Mouse (Mus musculus): Measurements from ENCODE around the gene Pfn1. TPM values are rescaled to one million over a fixed set of nuclear protein-coding genes. Genes with fewer than 3 reads are reported as not detected.
A peak's percentile ranks its signal among the peaks of the same experiment; 100 is the strongest.

Gene Pfn1
- polyA plus RNA-seq, 1 experiment = 1,801 TPM

DNA sequence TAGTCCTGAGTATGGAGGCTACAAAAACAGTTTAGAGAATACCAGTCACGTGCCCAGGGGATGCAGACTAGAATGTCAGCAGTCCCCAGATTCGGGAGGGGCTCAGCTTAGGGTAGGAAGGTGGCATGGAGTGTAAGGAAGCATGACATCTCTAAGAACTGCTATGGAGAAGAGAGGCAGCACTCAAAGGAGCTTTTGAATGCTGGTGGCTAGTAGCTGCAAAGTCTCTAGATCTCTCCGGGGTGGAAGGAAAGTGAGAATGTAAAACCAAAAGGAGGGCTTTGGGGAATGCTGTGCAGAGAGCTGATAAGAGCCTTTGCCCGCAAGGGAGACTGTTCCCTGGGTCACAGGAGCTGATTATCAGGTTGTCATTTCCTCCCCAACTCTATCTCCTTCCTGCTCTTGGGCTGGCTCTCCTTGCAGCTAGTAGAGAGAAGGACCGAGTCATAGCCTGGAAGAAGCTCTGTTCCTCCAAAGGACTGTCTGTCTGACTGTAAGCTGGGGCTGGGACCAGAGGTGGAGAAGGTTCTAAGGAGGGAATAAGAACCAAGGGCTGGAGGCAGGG, 15.6 kb downstream of the Pfn1 start, which contains the start of gene Gp1ba:
Gp1ba (plus strand) TSS at position 409 of the 565 bp plus-strand sequence.
- Histone ChIP-seq H3K4me3 (ENCODE audit: insufficient read depth, low read length) (no peak within 1 kb of the TSS), H3K4me1 (ENCODE audit: control insufficient read depth, insufficient read depth, low read length) (no peaks in the 10 kb centered on the region), H3K27ac (ENCODE audit: insufficient read depth, low read depth, low read length) (no peak within 1 kb of the TSS)
- TF ChIP-seq POLR2A (IDR thresholded peaks at IDR 0.05; ENCODE audit: borderline replicate concordance, low read depth, low read length) (no peak), CTCF (IDR thresholded peaks at IDR 0.05; ENCODE audit: low read depth, low read length) (no peak)

GRCm38 (mm10) chr11:70638293-70638692, 16.2 kb downstream of the Pfn1 start:
- no peak overlapping the region for H3K4me3 ChIP-seq (ENCODE audit: insufficient read depth, low read length)
- H3K4me1 ChIP-seq (ENCODE audit: control insufficient read depth, insufficient read depth, low read length) = no peaks in the 10 kb centered on the region
- TF ChIP-seq POLR2A (IDR thresholded peaks at IDR 0.05; ENCODE audit: borderline replicate concordance, low read depth, low read length) (no peak), CTCF (IDR thresholded peaks at IDR 0.05; ENCODE audit: low read depth, low read length) (no peak)
- H3K27ac ChIP-seq (ENCODE audit: insufficient read depth, low read depth, low read length) = no peak overlapping the region

DNA sequence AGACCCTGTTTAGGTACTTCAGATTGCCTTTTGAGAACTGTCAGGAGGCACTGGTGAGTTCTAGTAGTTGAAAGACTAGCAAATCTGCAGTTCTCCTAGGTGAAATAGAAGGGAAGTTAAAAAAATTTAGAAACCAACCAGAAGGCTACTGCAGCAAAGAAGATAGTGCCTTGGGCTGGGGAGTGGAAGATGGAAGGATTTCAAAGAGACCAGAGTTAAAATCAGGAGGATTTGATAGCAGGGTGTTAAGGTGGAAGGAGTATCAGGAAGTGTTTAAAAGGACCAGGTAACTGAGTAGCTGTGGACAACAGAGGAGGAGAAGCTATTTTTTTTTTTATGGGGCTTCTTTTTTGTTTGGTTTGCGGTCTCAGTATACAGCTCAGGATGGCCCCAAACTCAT, 16.7 kb downstream of the Pfn1 start:
- TF ChIP-seq CTCF (IDR thresholded peaks at IDR 0.05; ENCODE audit: low read depth, low read length) (no peak), POLR2A (IDR thresholded peaks at IDR 0.05; ENCODE audit: borderline replicate concordance, low read depth, low read length) (no peak)
- H3K4me3 ChIP-seq (ENCODE audit: insufficient read depth, low read length) = no peak overlapping the region
- no peak overlapping the region for H3K27ac ChIP-seq (ENCODE audit: insufficient read depth, low read depth, low read length)
- H3K4me1 ChIP-seq (ENCODE audit: control insufficient read depth, insufficient read depth, low read length) = peaks cover 3% of the 10 kb centered on the region

GRCm38 (mm10) chr11:70635601-70636000, 18.8 kb downstream of the Pfn1 start:
- H3K27ac ChIP-seq (ENCODE audit: insufficient read depth, low read depth, low read length) = no peak overlapping the region
- H3K4me1 ChIP-seq (ENCODE audit: control insufficient read depth, insufficient read depth, low read length) = peaks cover 14% of the 10 kb centered on the region
- H3K4me3 ChIP-seq (ENCODE audit: insufficient read depth, low read length) = no peak overlapping the region
- no peak for TF ChIP-seq CTCF (IDR thresholded peaks at IDR 0.05; ENCODE audit: low read depth, low read length)
- TF ChIP-seq POLR2A (IDR thresholded peaks at IDR 0.05; ENCODE audit: borderline replicate concordance, low read depth, low read length) = no peak

- Histone ChIP-seq H3K4me3 (ENCODE audit: insufficient read depth, low read length) (no peak overlapping the region), H3K27ac (ENCODE audit: insufficient read depth, low read depth, low read length) (no peak overlapping the region), H3K4me1 (ENCODE audit: control insufficient read depth, insufficient read depth, low read length) (peaks cover 20% of the 10 kb centered on the region)
- no peak for TF ChIP-seq POLR2A (IDR thresholded peaks at IDR 0.05; ENCODE audit: borderline replicate concordance, low read depth, low read length)
Observed at GRCm38 (mm10) chr11:70630129-70630528, 24.3 kb downstream of the Pfn1 start.

DNA sequence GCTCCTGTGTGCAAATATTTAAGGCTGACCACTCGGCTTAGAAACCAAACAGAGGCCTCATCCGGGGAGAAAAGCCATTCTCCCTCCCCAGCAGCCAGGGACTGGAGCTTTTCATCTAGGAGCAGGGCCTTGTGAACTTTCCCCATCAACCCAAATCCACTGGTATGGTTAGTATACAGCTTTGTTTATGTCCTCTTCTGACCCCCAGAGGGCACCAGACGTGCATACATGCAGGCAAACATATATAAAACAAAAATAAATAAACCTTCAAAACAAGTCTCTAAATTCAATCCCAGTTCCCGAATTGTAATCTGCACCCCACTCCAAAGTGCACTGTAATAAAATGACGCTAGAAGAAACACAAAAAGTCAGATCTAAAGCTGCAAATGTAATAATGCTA, 24.9 kb downstream of the Pfn1 start:
- Histone ChIP-seq H3K27ac (ENCODE audit: insufficient read depth, low read depth, low read length) (no peak overlapping the region), H3K4me3 (ENCODE audit: insufficient read depth, low read length) (no peak overlapping the region), H3K4me1 (ENCODE audit: control insufficient read depth, insufficient read depth, low read length) (peaks cover 20% of the 10 kb centered on the region)
- TF ChIP-seq POLR2A (IDR thresholded peaks at IDR 0.05; ENCODE audit: borderline replicate concordance, low read depth, low read length) = no peak
- no peak for TF ChIP-seq CTCF (IDR thresholded peaks at IDR 0.05; ENCODE audit: low read depth, low read length)

DNA sequence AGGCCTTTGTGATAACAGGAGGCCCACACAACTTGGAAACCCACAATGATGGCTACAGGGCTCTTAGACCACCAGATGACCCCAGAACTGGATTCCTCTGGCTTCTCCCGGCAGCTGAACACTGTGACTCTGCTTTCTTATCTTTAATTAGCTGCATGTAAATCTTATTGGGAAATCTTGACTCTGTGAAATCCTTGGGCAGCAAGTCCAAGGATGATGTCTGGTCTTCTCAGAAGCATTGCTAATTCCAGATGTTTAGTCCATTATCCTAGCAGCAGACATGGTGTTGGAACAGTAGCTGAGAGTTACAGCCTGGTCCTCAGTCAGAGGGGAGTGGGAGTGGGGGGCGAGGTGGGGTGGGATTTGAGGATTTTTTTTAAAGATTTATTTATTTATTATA, 26.0 kb downstream of the Pfn1 start:
- peaks cover 20% of the 10 kb centered on the region for H3K4me1 ChIP-seq (ENCODE audit: control insufficient read depth, insufficient read depth, low read length)
- no peak overlapping the region for H3K27ac ChIP-seq (ENCODE audit: insufficient read depth, low read depth, low read length)
- TF ChIP-seq CTCF (IDR thresholded peaks at IDR 0.05; ENCODE audit: low read depth, low read length) (no peak), POLR2A (IDR thresholded peaks at IDR 0.05; ENCODE audit: borderline replicate concordance, low read depth, low read length) (no peak)
- H3K4me3 ChIP-seq (ENCODE audit: insufficient read depth, low read length) = no peak overlapping the region

GRCm38 (mm10) chr11:70626877-70627276, 27.6 kb downstream of the Pfn1 start:
- TF ChIP-seq POLR2A (IDR thresholded peaks at IDR 0.05; ENCODE audit: borderline replicate concordance, low read depth, low read length) (no peak), CTCF (IDR thresholded peaks at IDR 0.05; ENCODE audit: low read depth, low read length) (no peak)
- H3K4me3 ChIP-seq (ENCODE audit: insufficient read depth, low read length) = no peak overlapping the region
- H3K4me1 ChIP-seq (ENCODE audit: control insufficient read depth, insufficient read depth, low read length) = peaks cover 17% of the 10 kb centered on the region
- no peak overlapping the region for H3K27ac ChIP-seq (ENCODE audit: insufficient read depth, low read depth, low read length)

GRCm38 (mm10) chr11:70625473-70625872, 29.0 kb downstream of the Pfn1 start:
- no peak for TF ChIP-seq POLR2A (IDR thresholded peaks at IDR 0.05; ENCODE audit: borderline replicate concordance, low read depth, low read length)
- TF ChIP-seq CTCF (IDR thresholded peaks at IDR 0.05; ENCODE audit: low read depth, low read length) = peak; percentile 65
- peaks cover 16% of the 10 kb centered on the region for H3K4me1 ChIP-seq (ENCODE audit: control insufficient read depth, insufficient read depth, low read length)
- H3K27ac ChIP-seq (ENCODE audit: insufficient read depth, low read depth, low read length) = no peak overlapping the region
- no peak overlapping the region for H3K4me3 ChIP-seq (ENCODE audit: insufficient read depth, low read length)

DNA sequence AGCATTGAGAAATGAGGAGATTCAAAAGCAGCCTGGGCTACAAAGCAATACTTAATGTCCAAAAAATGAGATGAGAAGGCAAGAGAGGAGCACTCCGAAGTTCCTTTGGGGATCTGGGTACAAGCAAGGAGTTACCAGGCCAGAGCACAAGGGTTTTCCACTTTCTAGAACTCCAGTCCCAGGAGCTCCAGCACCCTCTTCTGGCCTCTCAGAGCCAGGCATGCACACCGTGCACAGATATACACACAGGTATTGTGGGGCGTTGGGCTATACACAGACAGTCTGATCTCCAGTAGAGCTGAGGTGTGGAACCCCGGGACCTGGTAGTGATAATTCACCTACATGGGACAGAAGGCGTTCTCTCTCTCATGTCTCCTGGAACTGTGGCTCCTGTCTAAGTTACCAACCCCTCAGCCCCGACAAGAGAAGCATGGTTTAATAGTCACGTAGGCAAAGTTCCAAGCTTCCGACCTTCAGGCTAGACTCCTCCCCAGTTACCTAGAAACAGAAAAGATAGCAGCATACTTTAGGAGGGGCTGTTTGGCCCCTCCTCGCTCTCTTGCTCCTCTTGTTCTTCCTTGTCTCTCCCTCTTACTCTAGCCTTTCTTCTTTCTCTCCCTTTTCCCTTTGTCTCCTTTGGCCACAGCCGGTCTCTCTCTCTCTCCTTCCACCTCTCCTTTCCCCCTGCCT, 31.2 kb downstream of the Pfn1 start:
- no peak for TF ChIP-seq CTCF (IDR thresholded peaks at IDR 0.05; ENCODE audit: low read depth, low read length)
- TF ChIP-seq POLR2A (IDR thresholded peaks at IDR 0.05; ENCODE audit: borderline replicate concordance, low read depth, low read length) = no peak
- H3K4me1 ChIP-seq (ENCODE audit: control insufficient read depth, insufficient read depth, low read length) = peaks cover 12% of the 10 kb centered on the region
- no peak overlapping the region for H3K4me3 ChIP-seq (ENCODE audit: insufficient read depth, low read length)
- no peak overlapping the region for H3K27ac ChIP-seq (ENCODE audit: insufficient read depth, low read depth, low read length)

Data from bone marrow macrophage, adult 2 months (primary cell).